Mouse (Mus musculus) forebrain, embryonic 16.5 days (tissue): ENCODE measurements around the gene Gm45062. TPM values are rescaled to one million over a fixed set of nuclear protein-coding genes. Genes with fewer than 3 reads are reported as not detected.
A peak's percentile ranks its signal among the peaks of the same experiment; 100 is the strongest.

Source experiments
- ATAC-seq: fragments of 200-750 bp; cut with Nextera tagmentation; 2 replicates; pipeline ENCODE4 v1.8.0; 2017; ENCODE audit warnings: mild to moderate bottlenecking, moderate library complexity
- H3K27ac ChIP-seq: fragments of 300-500 bp; sonication (generic); 2 replicates; pipeline ENCODE4 v1.5.1; 2014; ENCODE audit warnings: low read length, control low read depth
- H3K27me3 ChIP-seq: fragments of 300-500 bp; sonication (generic); replicated peaks from 2 replicates; pipeline ENCODE4 v1.6.1; 2014; ENCODE audit warnings: low read length; ENCODE audit not compliant: control insufficient read depth, insufficient read depth
- H3K36me3 ChIP-seq: fragments of 300-500 bp; sonication (generic); 2 replicates; pipeline ENCODE4 v1.6.1; 2014; ENCODE audit not compliant: control insufficient read depth, insufficient read depth
- H3K4me1 ChIP-seq: fragments of 300-500 bp; sonication (generic); replicated peaks from 2 replicates; pipeline ENCODE4 v1.6.1; 2014; ENCODE audit warnings: low read length; ENCODE audit not compliant: control insufficient read depth, insufficient read depth
- H3K4me2 ChIP-seq: fragments of 300-500 bp; sonication (generic); 2 replicates; pipeline ENCODE4 v1.6.1; 2014; ENCODE audit warnings: mild to moderate bottlenecking, low read length, control low read depth
- H3K4me3 ChIP-seq: fragments of 300-500 bp; sonication (generic); replicated peaks from 2 replicates; pipeline ENCODE4 v1.5.1; 2014; ENCODE audit warnings: mild to moderate bottlenecking, low read length, control low read depth
- H3K9ac ChIP-seq: fragments of 300-500 bp; sonication (generic); replicated peaks from 2 replicates; pipeline ENCODE4 v1.6.1; 2014; ENCODE audit warnings: low read depth, low read length, control low read depth
- H3K9me3 ChIP-seq: fragments of 300-500 bp; sonication (generic); 2 replicates; pipeline ENCODE4 v1.6.1; 2016; ENCODE audit warnings: low read length; ENCODE audit not compliant: control insufficient read depth
- WGBS: fragments of 180-500 bp; shearing (Covaris S2); extraction: QIAGEN DNeasy Blood & Tissue Kit; methylation state at CpG from one replicate; pipeline ENCODE4 v1.1.7; 2014; 5-methylcytosine and 5-hydroxymethylcytosine counted together
- polyA plus RNA-seq: library from polyadenylated mRNA; unstranded; fragments of >200 nt; fragmentation: Nextera tagmentation; extraction: Ambion mirVana; gene quantifications from 2 replicates; pipeline ENCODE4 v1.2.1, GENCODE M21; 2015

The Gm45062 gene
- polyA plus RNA-seq, 1 experiment from 2014 or later, result 24.3 TPM

DNA sequence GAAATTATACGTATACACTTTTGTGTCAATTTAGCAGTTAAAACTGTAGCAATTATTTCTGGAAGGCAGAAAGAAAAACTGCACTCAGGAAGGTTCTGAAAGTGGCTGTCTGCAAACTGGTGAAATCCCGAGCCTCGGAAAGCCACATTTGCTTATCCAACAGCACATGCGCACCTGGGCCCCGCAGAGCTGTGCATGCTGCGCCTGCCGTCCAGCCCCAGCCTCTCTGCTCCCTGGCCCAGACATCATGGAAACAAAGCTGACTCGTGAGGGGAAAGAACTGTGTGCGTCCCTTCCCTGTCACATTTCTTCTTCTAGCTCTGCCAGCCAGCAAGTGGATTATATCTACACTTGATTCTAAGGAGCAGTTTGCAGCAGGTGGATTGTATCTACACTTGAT lies 154.8 kb downstream of the Gm45062 start:
- Histone ChIP-seq H3K4me3 (peak overlapping the region; percentile 7), H3K27ac (no peak overlapping the region), H3K27me3 (no peaks in the 10 kb centered on the region), H3K4me2 (no peak overlapping the region), H3K36me3 (no peaks in the 10 kb centered on the region), H3K9ac (no peak overlapping the region), H3K4me1 (peaks cover 11% of the 10 kb centered on the region), H3K9me3 (no peaks in the 10 kb centered on the region)
- ATAC-seq, result peak; percentile 24; the same call in 1 of the 2 replicates
- 47% methylated on average over 9 of the region's 9 CpGs for WGBS

DNA sequence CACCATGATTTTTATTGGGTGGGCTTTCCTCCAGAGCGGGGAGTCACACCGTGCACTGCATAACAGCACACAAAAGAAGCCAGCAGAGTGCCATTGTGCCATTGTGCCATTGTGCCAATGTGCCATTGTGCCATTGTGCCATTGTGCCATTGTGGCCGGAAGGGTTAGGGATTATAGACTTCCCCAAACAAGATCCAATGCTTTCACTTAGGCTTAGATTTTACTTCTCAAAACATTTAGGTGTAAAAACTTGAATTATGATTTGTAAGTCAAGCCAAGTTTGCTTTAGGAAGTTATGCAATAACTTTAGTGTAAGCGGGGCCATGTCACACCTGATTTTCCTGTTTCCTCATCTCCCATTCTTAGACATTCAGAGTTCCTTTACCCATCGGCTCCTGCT lies 156.6 kb downstream of the Gm45062 start:
- H3K9ac ChIP-seq, result no peak overlapping the region
- no peak for ATAC-seq
- 61% methylated on average over 5 of the region's 5 CpGs for WGBS
- no peaks in the 10 kb centered on the region for H3K36me3 ChIP-seq
- H3K4me1 ChIP-seq, result peaks cover 15% of the 10 kb centered on the region
- H3K27ac ChIP-seq, result no peak overlapping the region
- H3K9me3 ChIP-seq, result no peaks in the 10 kb centered on the region
- no peaks in the 10 kb centered on the region for H3K27me3 ChIP-seq
- no peak overlapping the region for H3K4me2 ChIP-seq
- no peak overlapping the region for H3K4me3 ChIP-seq

DNA sequence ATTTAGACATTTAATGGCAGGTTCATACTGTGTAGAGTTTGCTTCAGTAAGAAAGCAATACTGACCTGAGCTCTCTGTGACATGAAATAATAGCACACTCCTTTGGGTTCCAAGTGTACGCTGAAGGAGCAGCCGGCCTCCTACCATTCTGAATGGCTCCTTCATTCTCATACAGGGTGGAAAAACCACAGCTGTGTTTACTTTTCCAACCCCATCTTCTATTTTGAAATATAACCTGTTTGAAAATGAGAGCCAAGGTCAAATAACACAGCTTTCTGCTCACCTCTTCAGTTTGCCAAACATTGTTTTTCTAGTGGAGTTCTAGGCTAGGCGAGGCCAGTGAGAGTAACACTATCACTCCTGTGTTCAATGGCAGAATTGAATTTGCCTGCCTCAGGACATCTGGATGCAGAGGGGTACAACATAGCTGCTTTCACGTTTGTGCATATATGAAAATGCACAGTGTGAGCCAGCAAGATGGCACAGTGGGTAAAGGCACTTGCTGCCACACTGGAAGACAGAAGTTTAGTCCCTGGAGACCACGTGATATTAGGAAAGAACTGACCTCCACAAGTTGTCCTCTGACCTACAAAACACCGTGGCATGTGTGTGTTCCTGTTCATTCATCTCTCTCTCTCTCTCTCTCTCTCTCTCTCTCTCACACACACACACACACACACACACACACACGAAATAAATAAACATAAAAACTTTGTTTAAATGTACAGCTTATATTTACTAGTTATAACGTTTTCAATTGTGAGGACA lies 157.7 kb downstream of the Gm45062 start:
- Histone ChIP-seq H3K27me3 (no peaks in the 10 kb centered on the region), H3K4me3 (no peak overlapping the region), H3K4me2 (no peak overlapping the region), H3K9ac (no peak overlapping the region), H3K36me3 (no peaks in the 10 kb centered on the region), H3K27ac (no peak overlapping the region), H3K4me1 (peaks cover 25% of the 10 kb centered on the region), H3K9me3 (no peaks in the 10 kb centered on the region)
- 80% methylated on average over 8 of the region's 8 CpGs for WGBS
- no peak for ATAC-seq

DNA sequence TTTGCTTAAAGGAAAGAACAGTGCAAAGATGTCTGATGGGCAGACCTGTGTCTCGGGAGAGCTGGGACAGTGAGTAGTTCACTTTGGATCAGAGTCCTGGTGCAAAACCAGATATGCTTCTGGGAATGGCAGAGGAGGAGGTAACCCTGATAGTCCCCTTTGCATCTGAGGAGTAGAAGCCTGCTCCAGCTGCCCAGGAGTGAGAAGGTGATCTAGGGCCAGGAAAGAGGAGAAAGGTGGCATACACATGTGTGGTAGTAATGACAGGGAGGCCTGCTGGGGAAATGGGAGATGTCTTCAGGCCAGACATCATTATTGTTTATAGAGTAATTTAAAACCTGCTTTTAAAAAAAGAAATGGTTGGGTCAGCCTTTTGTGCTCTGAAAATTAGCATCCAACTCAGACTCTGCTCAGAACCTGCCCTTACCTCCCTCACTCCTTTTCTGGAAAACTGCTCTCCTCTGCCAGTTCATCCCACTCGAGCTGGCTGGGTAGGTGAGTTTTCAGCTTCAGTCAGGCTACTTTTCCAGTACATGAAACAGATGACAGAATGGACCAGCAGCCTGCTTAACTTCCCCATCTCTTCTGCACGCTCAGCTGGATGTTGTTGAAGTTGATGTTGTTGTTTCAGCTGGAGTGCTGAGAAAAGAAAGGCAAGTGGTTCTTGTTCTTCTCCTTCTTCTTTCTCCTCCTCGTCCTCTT lies 160.4 kb downstream of the Gm45062 start:
- Histone ChIP-seq H3K4me3 (no peak overlapping the region), H3K4me2 (no peak overlapping the region), H3K27ac (no peak overlapping the region), H3K9me3 (no peaks in the 10 kb centered on the region), H3K27me3 (no peaks in the 10 kb centered on the region), H3K9ac (no peak overlapping the region), H3K4me1 (peaks cover 27% of the 10 kb centered on the region), H3K36me3 (no peaks in the 10 kb centered on the region)
- WGBS, result 83% methylated on average over 4 of the region's 4 CpGs
- ATAC-seq, result no peak

DNA sequence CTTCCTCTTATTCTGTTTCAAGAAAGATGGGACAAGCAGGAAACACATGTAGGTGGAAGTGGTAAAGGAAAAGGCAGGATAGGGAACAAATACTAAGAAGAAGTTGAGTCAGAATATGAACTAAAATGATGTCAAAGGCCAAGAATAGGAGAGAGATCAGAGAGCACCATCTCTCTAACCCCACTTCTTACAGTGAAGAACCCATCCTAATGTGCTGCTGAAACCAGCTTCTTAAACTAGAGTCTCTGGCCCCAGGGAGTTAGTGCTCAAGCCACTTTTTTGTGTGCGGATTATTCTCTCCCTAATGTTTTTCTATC lies 160.9 kb downstream of the Gm45062 start:
- Histone ChIP-seq H3K4me2 (no peak overlapping the region), H3K27ac (no peak overlapping the region), H3K4me1 (peaks cover 27% of the 10 kb centered on the region), H3K9ac (no peak overlapping the region), H3K4me3 (no peak overlapping the region), H3K9me3 (no peaks in the 10 kb centered on the region), H3K36me3 (no peaks in the 10 kb centered on the region), H3K27me3 (no peaks in the 10 kb centered on the region)
- WGBS, result 89% methylated on average over 1 of the region's 1 CpGs
- no peak for ATAC-seq

DNA sequence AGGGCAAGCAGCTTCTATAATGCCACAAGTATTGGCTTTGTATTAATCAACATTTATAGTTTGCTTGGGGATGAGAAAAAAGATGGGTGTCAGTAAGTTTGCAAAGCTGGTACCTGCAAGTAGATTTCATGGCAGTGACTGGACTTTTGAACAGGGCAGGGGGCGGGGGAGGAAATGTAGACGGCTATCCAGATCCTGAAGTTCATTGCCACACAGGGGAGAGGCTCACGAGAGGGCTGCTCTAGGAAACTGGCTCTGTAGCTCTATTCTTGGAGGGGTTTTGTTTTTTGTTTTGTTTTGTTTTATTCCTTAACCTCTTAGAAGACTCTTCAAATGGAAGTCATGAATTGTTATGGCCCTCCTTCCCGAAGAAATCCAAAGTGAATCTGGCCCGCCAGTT lies 162.2 kb downstream of the Gm45062 start:
- Histone ChIP-seq H3K9me3 (no peaks in the 10 kb centered on the region), H3K36me3 (no peaks in the 10 kb centered on the region), H3K9ac (no peak overlapping the region), H3K4me3 (no peak overlapping the region), H3K27me3 (no peaks in the 10 kb centered on the region), H3K27ac (peak overlapping the region; percentile 85), H3K4me1 (peaks cover 27% of the 10 kb centered on the region), H3K4me2 (no peak overlapping the region)
- no peak for ATAC-seq
- 48% methylated on average over 5 of the region's 5 CpGs for WGBS

DNA sequence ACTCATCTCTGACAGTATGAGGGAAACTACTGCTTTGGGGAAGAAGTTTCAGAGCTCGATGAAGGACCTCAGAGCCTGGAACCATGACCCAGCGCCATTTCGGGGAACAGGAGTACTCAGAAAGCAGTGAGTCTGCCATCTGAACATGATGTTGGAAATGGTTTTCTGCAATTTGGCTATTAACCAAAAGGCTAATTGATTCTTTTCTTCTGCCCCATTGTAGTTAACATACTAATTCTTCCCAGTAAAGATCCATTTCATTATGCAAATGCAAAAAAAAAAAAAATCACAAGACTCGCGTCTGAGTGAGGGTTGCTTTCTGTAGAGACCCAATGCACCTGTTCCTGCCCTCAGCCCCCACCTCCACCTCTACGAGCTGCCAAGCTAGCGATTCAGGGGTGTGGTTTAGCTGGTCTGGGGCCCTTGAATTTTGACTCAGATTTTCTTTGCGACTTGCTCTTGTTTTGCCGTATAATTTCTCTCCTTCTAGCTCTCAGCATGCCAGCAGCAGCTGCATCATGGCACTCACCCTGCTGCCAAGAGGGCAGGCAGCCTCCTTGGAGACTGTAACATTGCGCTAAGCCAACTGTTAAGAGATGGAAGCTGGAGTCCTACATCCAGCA lies 162.8 kb downstream of the Gm45062 start:
- Histone ChIP-seq H3K27ac (peak overlapping the region; percentile 85), H3K4me2 (peak overlapping the region; percentile 45), H3K36me3 (no peaks in the 10 kb centered on the region), H3K9me3 (no peaks in the 10 kb centered on the region), H3K4me3 (peak overlapping the region; percentile 8; the same call in 1 of the 2 replicates), H3K4me1 (peaks cover 27% of the 10 kb centered on the region), H3K9ac (0 out of 2 replicates have a peak overlapping the region, but pooled peaks have one; percentile 19), H3K27me3 (no peaks in the 10 kb centered on the region)
- ATAC-seq, result peak; percentile 94
- WGBS, result 18% methylated on average over 10 of the region's 10 CpGs

DNA sequence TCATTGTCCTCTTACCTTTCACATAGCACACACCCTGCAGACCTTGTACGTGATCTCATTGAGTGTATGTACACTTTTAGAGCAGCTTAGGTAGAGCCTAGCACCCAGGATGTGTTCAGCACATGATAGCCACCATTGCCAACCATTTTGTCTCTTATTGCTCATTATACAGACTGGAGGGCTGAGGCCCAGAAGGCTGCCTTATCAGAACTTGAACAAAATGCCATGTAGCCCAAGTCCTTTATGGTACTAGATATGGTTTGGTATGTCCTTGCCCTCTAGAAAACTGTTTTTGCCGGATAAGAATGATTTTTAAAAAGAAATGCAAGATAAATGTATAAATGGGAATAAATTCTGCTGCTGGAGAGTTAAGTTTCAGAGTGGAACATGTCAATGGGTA lies 163.9 kb downstream of the Gm45062 start:
- H3K4me2 ChIP-seq, result no peak overlapping the region
- peaks cover 27% of the 10 kb centered on the region for H3K4me1 ChIP-seq
- H3K27ac ChIP-seq, result peak overlapping the region; percentile 85
- ATAC-seq, result no peak
- WGBS, result 93% methylated on average over 2 of the region's 2 CpGs
- no peaks in the 10 kb centered on the region for H3K36me3 ChIP-seq
- no peak overlapping the region for H3K4me3 ChIP-seq
- H3K9ac ChIP-seq, result no peak overlapping the region
- H3K27me3 ChIP-seq, result no peaks in the 10 kb centered on the region
- H3K9me3 ChIP-seq, result no peaks in the 10 kb centered on the region

DNA sequence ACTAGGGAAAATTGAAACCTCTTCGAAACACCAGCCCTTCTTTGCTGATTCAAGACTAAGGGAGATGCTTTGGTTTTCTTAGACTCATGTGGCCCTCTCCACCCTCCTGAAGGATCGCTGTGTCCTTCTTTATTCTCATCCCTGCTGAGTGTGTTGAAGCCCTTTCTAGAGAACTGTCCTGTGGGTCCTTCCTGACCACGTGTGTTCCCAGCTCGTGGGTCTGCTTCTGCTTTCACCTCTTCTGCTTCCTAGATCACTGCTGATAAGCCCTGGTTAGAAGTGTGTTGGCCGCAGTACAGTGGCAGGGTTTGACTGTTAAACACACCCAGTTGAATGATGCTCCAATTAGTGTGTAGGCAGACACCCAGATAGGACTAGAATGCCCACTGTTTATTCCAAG lies 168.4 kb downstream of the Gm45062 start:
- H3K27ac ChIP-seq, result no peak overlapping the region
- H3K9me3 ChIP-seq, result no peaks in the 10 kb centered on the region
- H3K27me3 ChIP-seq, result no peaks in the 10 kb centered on the region
- H3K36me3 ChIP-seq, result no peaks in the 10 kb centered on the region
- no peak overlapping the region for H3K4me2 ChIP-seq
- no peak overlapping the region for H3K9ac ChIP-seq
- H3K4me1 ChIP-seq, result peaks cover 12% of the 10 kb centered on the region
- no peak overlapping the region for H3K4me3 ChIP-seq
- WGBS, result 91% methylated on average over 5 of the region's 5 CpGs
- no peak for ATAC-seq
